Mouse (Mus musculus) midbrain, postnatal 0 days (tissue): ENCODE data around the gene Mindy4. TPM values are rescaled to one million over a fixed set of nuclear protein-coding genes. Genes with fewer than 3 reads are reported as not detected.

Experiments
- ATAC-seq: fragments of 200-750 bp; cut with Nextera tagmentation; 2 replicates; pipeline ENCODE4 v1.8.0; 2017; ENCODE audit warnings: moderate number of reproducible peaks, mild to moderate bottlenecking, moderate TSS enrichment, moderate library complexity; ENCODE audit not compliant: low FRiP score
- DNase-seq: peaks from one replicate; pipeline ENCODE4 v3.0.0-alpha.2; 2015; ENCODE audit warnings: low spot score
- H3K27ac ChIP-seq: fragments of 300-500 bp; sonication (generic); 2 replicates; pipeline ENCODE4 v1.5.1; 2014; ENCODE audit warnings: low read depth, mild to moderate bottlenecking, low read length, mixed read lengths
- H3K27me3 ChIP-seq: fragments of 300-500 bp; sonication (generic); 2 replicates; pipeline ENCODE4 v1.6.1; 2014; ENCODE audit warnings: low read length, control low read depth, mixed read lengths; ENCODE audit not compliant: insufficient read depth
- H3K36me3 ChIP-seq: fragments of 300-500 bp; sonication (generic); 2 replicates; pipeline ENCODE4 v1.6.1; 2014; ENCODE audit warnings: low read length, control low read depth, mixed read lengths; ENCODE audit not compliant: insufficient read depth
- H3K4me1 ChIP-seq: fragments of 300-500 bp; sonication (generic); 2 replicates; pipeline ENCODE4 v1.6.1; 2014; ENCODE audit warnings: mild to moderate bottlenecking, control low read depth, antibody characterized with exemption, low read length, mixed read lengths; ENCODE audit not compliant: insufficient read depth
- H3K4me2 ChIP-seq: fragments of 300-500 bp; sonication (generic); 2 replicates; pipeline ENCODE4 v1.6.1; 2014; ENCODE audit warnings: low read depth, mild to moderate bottlenecking, low read length, mixed read lengths; ENCODE audit not compliant: poor library complexity, severe bottlenecking
- H3K4me3 ChIP-seq: fragments of 300-500 bp; sonication (generic); 2 replicates; pipeline ENCODE4 v1.5.1; 2014; ENCODE audit warnings: low read depth, mild to moderate bottlenecking, low read length, moderate library complexity
- H3K9ac ChIP-seq: fragments of 300-500 bp; sonication (generic); replicated peaks from 2 replicates; pipeline ENCODE4 v1.6.1; 2014; ENCODE audit warnings: mild to moderate bottlenecking, low read length, moderate library complexity, mixed read lengths; ENCODE audit not compliant: poor library complexity, severe bottlenecking
- H3K9me3 ChIP-seq: fragments of 300-500 bp; sonication (generic); 2 replicates; pipeline ENCODE4 v1.6.1; 2016; ENCODE audit warnings: low read length, control low read depth
- CTCF ChIP-seq: IDR thresholded peaks from 2 replicates; pipeline ENCODE4 v1.5.1; 2016; ENCODE audit warnings: antibody characterized with exemption, mild to moderate bottlenecking
- WGBS: fragments of 180-500 bp; shearing (Covaris S2); extraction: QIAGEN DNeasy Blood & Tissue Kit; methylation state at CpG from one replicate; pipeline ENCODE4 v1.1.7; 2014; 5-methylcytosine and 5-hydroxymethylcytosine counted together
- polyA plus RNA-seq: library from polyadenylated mRNA; unstranded; fragments of >200 nt; fragmentation: Nextera tagmentation; extraction: Ambion mirVana; gene quantifications from 2 replicates; pipeline ENCODE4 v1.2.1, GENCODE M21; 2015
- total RNA-seq: library from RNA; depleted of rRNA; stranded (reverse); fragments of >200 nt; gene quantifications from 2 replicates; pipeline ENCODE4 v1.2.3, GENCODE M21; 2014; rRNA removed

Mindy4 gene
- total RNA-seq = 8.8 and 10.9 TPM in 2 replicates
- polyA plus RNA-seq = 9.6 and 10.0 TPM in 2 replicates

GRCm38 (mm10) chr6:55202913-55203910 is at the start of gene Mindy4:
Gene Mindy4, plus strand, starts transcription at chr6:55203383.
- DNase-seq (peak; percentile 98), ATAC-seq (peak; percentile 95)
- TF ChIP-seq CTCF = peak; percentile 67
- H3K4me3 ChIP-seq = peak within 1 kb of the TSS; percentile 51
- H3K4me2 ChIP-seq = peak within 1 kb of the TSS; percentile 67
- H3K27ac ChIP-seq = peak within 1 kb of the TSS; percentile 89
- peak within 1 kb of the TSS; percentile 67 for H3K9ac ChIP-seq
- no peaks in the 10 kb centered on the region for H3K36me3 ChIP-seq
- H3K9me3 ChIP-seq = no peaks in the 10 kb centered on the region
- H3K4me1 ChIP-seq = peaks cover 5% of the 10 kb centered on the region; the same call in 1 of the 2 replicates
- no peaks in the 10 kb centered on the region for H3K27me3 ChIP-seq
- WGBS = 3% methylated on average over 33 of the region's 33 CpGs

DNA sequence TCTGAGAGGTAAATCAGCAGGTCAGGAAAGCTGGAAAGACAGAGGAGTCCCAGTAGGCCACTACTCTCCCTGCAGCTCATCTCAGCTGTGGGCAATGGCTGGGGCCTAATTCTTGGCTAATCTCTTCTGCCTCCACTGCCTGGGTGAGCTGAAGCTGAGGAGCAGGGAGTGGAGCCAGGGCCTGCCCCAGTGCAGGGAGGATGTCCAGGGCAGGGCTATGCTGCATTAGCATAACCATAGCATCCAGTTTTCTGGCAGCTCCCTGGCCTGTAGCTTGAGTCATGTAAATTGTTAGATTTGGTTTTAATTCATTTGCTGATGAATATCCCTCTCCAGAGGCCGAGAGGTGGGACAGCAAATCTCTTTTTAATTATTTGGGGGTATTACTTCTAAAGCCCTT is 43.9 kb upstream of the Mindy4 start:
- no peak for ATAC-seq
- Histone ChIP-seq H3K27ac (0 out of 2 replicates have a peak overlapping the region, but pooled peaks have one; percentile 18), H3K4me3 (no peak overlapping the region), H3K36me3 (no peaks in the 10 kb centered on the region), H3K9ac (no peak overlapping the region), H3K9me3 (no peaks in the 10 kb centered on the region), H3K4me1 (no peaks in the 10 kb centered on the region), H3K4me2 (no peak overlapping the region), H3K27me3 (no peaks in the 10 kb centered on the region)
- DNase-seq = peak; percentile 15
- no peak for TF ChIP-seq CTCF
- 64% methylated on average over 1 of the region's 1 CpGs for WGBS

DNA sequence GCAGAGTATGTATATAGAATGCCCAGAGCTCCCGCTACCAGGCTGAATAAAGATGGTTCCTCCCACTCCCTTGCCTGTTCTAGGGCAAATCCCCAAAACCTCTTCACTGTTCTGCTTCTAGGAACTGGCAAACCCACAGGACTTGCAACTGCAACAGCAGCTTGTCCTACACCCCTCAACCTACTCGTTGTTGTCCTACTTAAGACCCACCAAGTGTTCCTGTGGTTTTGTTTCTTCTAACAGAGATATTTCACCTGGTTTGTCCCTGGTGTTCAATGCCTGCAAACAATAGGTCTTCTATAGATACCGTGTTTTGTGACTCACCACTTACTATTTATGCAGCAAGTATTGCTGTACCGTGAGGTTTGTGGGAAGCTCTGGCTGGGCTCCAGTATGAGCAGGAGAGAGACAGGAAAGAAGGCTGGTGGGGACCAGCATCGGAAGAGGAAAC is 41.8 kb upstream of the Mindy4 start:
- no peak for TF ChIP-seq CTCF
- H3K4me1 ChIP-seq = no peaks in the 10 kb centered on the region
- H3K4me3 ChIP-seq = no peak overlapping the region
- no peaks in the 10 kb centered on the region for H3K36me3 ChIP-seq
- no peak for ATAC-seq
- no peak overlapping the region for H3K27ac ChIP-seq
- no peak overlapping the region for H3K9ac ChIP-seq
- H3K27me3 ChIP-seq = no peaks in the 10 kb centered on the region
- H3K4me2 ChIP-seq = no peak overlapping the region
- no peak for DNase-seq
- WGBS = 80% methylated on average over 5 of the region's 5 CpGs
- no peaks in the 10 kb centered on the region for H3K9me3 ChIP-seq

GRCm38 (mm10) chr6:55163046-55163584 is 40.1 kb upstream of the Mindy4 start:
- Histone ChIP-seq H3K36me3 (no peaks in the 10 kb centered on the region), H3K27me3 (no peaks in the 10 kb centered on the region), H3K4me3 (no peak overlapping the region), H3K4me2 (no peak overlapping the region), H3K4me1 (no peaks in the 10 kb centered on the region), H3K27ac (no peak overlapping the region), H3K9ac (no peak overlapping the region), H3K9me3 (no peaks in the 10 kb centered on the region)
- ATAC-seq (no peak), DNase-seq (no peak)
- no peak for TF ChIP-seq CTCF
- 54% methylated on average over 8 of the region's 8 CpGs for WGBS

- peak; percentile 99 for TF ChIP-seq CTCF
- no peaks in the 10 kb centered on the region for H3K36me3 ChIP-seq
- WGBS = 61% methylated on average over 7 of the region's 7 CpGs
- no peak overlapping the region for H3K27ac ChIP-seq
- H3K4me3 ChIP-seq = no peak overlapping the region
- no peaks in the 10 kb centered on the region for H3K9me3 ChIP-seq
- H3K4me1 ChIP-seq = no peaks in the 10 kb centered on the region
- H3K4me2 ChIP-seq = no peak overlapping the region
- H3K9ac ChIP-seq = no peak overlapping the region
- ATAC-seq = peak; percentile 51; the same call in 1 of the 2 replicates
- no peaks in the 10 kb centered on the region for H3K27me3 ChIP-seq
- DNase-seq = peak; percentile 84
Observed at GRCm38 (mm10) chr6:55166777-55167463, 36.3 kb upstream of the Mindy4 start.
